Mouse (Mus musculus) spleen, embryonic (tissue): ENCODE data around the gene Tbx4.

Experiments used
- CTCF ChIA-PET: fragments of 350-600 bp; sonication (Branson Sonifier 250); formaldehyde crosslinking; loops from one replicate; lab custom pipeline; 2022; lab: Charles Lee

Gene Tbx4

DNA sequence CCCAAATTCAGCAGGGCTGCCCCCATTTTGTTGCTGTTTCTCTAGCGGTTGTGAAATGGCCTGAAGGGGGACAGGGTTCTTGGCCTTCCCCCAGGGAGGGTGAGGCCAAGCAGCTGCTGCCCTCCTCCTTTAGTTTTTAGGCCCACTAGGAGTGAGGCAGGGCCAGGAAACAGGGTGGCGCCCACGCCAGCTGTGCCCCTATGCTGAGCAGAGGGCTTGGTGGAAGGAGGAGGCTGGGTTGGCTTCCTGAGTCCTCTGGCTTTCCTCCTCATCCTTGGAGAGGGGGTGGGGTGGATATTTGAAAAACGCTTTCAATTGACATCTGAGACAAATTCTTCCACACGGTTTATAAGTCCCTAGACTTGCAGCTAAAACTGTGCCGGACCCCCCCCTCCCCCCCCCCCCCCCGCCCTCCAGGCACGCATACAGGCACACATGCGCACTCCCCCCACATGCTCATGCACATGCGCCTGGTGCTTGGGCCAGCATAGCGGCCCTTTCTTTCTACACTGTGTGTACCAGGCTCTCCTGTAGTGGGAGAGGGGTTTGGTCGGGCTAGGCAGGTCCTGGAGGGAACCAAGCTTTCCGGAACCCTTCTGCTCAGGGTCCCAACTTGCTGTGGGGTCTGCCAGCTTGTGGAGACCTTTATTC, 10.2 kb downstream of the Tbx4 start:
- CTCF ChIA-PET, result no interaction called here

DNA sequence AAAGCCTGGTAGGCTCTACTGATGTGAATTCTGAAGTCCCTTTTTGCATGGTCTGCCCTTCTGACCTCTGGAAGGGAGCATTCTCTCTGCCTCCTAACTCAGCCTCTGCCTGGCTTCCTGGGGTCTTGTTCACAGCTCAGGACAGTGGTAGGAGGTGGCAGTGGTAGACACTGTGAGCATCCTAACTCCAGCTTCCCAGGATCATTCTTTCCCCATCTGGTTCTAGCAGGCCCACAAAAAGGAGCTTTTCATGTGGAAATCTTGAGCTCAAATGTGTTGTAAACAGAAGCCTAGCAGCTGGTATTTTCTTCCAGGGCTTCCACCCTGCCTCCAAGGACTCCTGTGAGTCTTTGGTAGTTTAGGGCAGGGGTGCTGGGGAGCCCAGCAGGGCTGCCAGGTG, 14.1 kb downstream of the Tbx4 start:
- CTCF ChIA-PET, result no interaction called here

DNA sequence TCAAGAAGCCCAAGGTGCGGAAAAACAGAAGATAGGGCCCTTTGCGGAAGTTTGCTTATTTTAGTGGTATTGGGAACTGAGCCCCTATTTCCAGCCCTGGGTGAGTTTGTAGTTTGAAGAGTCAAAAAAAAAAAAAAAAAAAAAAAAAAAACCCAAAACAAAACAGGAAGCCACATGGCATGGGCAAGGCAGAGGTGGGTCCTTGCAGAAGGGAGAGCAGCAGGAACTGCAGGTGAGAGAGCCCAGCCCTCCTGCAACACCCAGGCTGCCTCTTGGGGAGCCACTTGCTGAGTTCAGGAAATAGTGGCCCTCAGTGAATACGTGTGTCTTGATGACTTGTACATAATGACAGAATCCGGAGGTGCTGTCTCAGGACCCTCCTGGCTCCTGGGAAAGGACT, 23.3 kb downstream of the Tbx4 start:
- CTCF ChIA-PET, result interaction anchor here (0.6 kb wide), 1 partner anchor 154 kb away, joined by 3 read pairs; no protein-coding TSS in a partner anchor

- CTCF ChIA-PET, result no interaction called here
Observed at GRCm38 (mm10) chr11:85910133-85910532, 23.9 kb downstream of the Tbx4 start.

GRCm38 (mm10) chr11:85913506-85913905, 27.3 kb downstream of the Tbx4 start:
- CTCF ChIA-PET, result no interaction called here

- CTCF ChIA-PET, result interaction anchor here (0.6 kb wide), 1 partner anchor 603 kb away, joined by 5 read pairs; no protein-coding TSS in a partner anchor
Observed at GRCm38 (mm10) chr11:85917091-85917992, 31.1 kb downstream of the Tbx4 start.

DNA sequence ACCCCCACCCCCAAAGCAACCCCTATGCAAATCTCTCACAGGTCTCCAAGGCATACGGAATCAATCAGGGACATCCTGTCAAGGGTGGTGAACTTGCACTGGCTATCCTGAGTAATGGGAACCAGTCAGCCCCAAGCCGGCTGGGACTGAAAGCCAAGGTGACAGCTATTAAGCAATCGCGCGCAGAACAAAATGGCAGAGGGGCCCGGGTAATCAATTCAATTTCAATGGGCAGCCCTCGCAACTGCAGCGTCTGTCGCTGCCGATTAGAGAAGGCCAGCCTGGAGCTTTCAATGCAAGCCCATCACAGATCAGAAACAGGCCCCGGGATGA, 31.7 kb downstream of the Tbx4 start:
- CTCF ChIA-PET, result interaction anchor here (0.6 kb wide), 1 partner anchor 604 kb away, joined by 5 read pairs; no protein-coding TSS in a partner anchor

- CTCF ChIA-PET, result no interaction called here
Observed at GRCm38 (mm10) chr11:85918388-85918940, 32.2 kb downstream of the Tbx4 start.

- CTCF ChIA-PET, result no interaction called here
Observed at GRCm38 (mm10) chr11:85925294-85925743, 39.1 kb downstream of the Tbx4 start.

GRCm38 (mm10) chr11:85926287-85926764, 40.1 kb downstream of the Tbx4 start:
- CTCF ChIA-PET, result no interaction called here

- CTCF ChIA-PET, result no interaction called here
Observed at GRCm38 (mm10) chr11:85928106-85928505, 41.9 kb downstream of the Tbx4 start.

- CTCF ChIA-PET, result no interaction called here
Observed at GRCm38 (mm10) chr11:85929651-85930050, 43.4 kb downstream of the Tbx4 start.

DNA sequence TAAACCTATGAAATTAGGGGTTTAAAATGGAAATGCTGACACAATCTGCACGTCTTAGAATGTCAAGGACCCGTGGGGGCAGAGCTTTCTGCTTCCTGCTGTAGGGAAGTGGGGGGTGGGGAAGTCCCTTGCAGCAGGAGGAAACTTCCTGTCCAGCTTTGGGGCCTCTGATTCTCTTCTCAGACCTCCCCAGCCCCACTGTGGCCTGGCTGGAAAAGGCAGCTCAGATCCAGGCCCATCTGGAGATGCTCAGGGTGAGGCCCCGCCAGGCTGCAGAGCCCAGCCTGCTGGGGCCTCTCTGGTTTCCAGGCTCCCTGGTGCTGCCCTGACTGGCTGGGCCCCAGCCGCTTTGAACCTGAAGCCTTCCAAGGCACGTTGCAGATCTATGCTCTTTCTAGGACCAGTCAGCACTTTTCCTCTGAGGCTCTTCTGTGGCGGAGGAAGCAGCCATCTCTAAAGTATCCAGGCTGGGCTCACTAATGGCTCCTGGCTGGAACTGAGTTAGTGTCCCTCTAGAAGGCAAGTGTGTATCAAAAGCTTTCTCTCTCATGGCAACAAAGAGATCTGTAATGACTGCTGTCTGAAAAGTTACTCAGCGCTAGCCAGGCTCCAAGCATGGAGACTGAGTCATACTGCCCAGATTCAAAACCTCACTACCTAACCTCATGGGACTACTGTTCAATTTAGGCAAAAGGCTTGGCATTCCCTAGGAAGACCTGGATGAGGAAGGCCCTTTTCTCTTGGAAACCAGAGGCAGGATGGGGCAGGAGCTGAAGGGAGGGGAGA, 55.8 kb downstream of the Tbx4 start:
- CTCF ChIA-PET, result no interaction called here

DNA sequence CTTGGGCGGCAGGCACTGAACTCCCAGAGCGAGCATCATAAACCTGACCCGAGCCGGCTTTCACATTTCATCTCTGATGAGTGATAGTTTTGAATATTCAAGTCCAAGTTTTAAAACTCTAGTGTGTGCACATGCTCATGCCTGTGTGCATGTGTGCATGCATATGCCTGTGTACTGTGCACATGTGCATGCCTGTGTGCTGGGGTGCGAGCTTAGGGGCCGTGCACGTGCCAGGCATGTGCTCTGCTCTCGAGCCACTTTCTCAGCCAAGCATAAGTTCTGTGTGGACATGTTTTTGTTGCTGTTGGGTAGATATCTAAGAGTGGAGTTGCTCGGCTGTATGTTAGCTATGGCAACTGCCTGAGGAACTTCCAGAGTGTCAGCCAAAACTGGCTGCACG, 62.5 kb downstream of the Tbx4 start:
- CTCF ChIA-PET, result no interaction called here

GRCm38 (mm10) chr11:85949749-85950148, 63.5 kb downstream of the Tbx4 start:
- CTCF ChIA-PET, result no interaction called here

DNA sequence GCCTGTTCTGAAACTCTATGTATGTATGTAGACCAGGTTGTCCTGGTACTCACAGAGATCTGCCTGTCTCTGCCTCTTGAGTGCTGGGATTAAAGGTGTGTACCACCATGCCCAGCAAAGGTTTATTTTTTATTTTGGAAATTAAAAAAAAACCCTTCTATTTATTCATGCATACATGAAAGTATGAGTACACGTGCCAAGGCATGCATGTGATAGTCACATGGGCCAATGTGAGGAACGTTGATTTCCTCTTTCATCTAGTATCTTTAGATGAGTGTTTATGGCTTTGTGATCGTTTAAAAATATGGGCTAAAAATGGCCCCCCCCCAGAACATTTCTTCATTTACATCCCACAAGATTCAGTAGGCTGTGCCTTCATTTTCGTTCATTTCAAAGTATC, 66.3 kb downstream of the Tbx4 start:
- CTCF ChIA-PET, result no interaction called here

DNA sequence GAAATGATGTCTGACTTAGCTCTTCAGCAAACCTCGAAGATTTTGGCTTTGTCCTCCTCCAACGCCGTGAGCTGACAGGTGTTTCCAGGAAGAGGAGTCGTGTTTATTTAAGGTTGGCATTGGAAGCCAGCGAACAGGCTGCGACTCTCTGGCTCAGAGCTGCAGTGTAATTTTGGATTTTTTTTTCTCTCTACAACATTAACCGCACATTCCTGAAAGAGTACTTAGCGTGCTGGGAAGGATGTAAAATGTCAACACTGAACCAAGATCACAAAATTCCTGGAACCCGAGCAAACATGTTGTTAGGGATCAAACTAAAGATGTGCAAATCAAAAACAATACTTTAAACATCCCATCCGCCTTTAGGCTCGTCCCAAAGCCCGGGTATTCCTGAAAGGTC, 69.4 kb downstream of the Tbx4 start:
- CTCF ChIA-PET, result interaction anchor here (1.3 kb wide), 1 partner anchor 17 kb away, joined by 3 read pairs; no protein-coding TSS in a partner anchor

GRCm38 (mm10) chr11:85956422-85956821, 70.2 kb downstream of the Tbx4 start:
- CTCF ChIA-PET, result no interaction called here

DNA sequence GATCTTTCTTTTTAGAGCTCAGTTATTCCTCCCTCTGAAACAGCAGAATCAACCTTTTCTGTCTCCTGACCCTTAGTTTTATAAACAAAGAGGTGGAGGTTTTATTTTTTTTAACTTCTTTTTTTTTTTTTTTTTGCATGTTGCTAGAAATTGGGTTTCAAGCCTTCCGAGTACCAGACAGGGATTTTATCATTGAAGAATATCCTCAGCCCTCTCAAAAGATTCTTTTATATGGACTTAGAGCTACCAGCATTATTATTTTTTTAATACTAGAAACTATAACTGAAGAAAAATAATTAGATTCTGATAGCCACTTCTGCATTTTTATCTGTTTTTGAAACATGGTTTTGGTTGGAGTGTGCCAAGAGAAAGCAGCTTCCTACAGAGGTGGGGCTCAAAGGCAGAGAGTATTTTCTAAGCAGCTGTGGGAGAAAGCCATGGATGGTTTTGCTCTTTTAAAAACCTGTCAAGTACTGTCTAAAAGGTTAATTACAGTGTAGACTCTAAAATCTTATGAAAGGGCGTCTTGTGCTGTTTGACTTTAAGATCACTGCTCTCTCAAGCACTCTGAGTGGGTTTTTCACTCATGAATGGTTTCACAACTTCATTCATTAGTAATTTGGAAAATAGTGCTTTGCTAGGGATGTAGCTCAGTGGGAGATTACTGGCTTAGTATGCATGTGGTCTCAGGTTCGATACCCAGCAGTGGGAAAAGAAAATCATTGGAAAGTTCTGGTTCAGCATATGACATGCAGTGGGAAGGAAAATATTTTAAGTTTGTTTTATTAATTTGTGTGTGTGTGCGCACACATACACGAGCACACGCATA, 70.9 kb downstream of the Tbx4 start:
- CTCF ChIA-PET, result no interaction called here

GRCm38 (mm10) chr11:85959837-85960236, 73.6 kb downstream of the Tbx4 start:
- CTCF ChIA-PET, result no interaction called here

GRCm38 (mm10) chr11:85960273-85960672, 74.1 kb downstream of the Tbx4 start:
- CTCF ChIA-PET, result no interaction called here
